Mouse (Mus musculus) adrenal gland, postnatal 36 days (tissue): ENCODE data around the gene Rbbp8nl. TPM values are rescaled to one million over a fixed set of nuclear protein-coding genes. Genes with fewer than 3 reads are reported as not detected.
"Not testable (repeated sequence)": the region's sequence is repeated elsewhere in the genome, so short reads cannot be mapped to it uniquely, and the experiment has no call there.

Experiments used
- DNase-seq, 2 experiments: peaks; one replicate each; pipeline ENCODE4 v3.0.0; 2021; ENCODE audit warnings: mixed read lengths in 1 of 2
- total RNA-seq, 2 experiments: library from RNA; stranded (reverse); gene quantifications; 2 replicates each; pipeline ENCODE4 v1.2.3; 2021

Gene Rbbp8nl
- total RNA-seq, 2 experiments from 2014 or later = not detected

DNA sequence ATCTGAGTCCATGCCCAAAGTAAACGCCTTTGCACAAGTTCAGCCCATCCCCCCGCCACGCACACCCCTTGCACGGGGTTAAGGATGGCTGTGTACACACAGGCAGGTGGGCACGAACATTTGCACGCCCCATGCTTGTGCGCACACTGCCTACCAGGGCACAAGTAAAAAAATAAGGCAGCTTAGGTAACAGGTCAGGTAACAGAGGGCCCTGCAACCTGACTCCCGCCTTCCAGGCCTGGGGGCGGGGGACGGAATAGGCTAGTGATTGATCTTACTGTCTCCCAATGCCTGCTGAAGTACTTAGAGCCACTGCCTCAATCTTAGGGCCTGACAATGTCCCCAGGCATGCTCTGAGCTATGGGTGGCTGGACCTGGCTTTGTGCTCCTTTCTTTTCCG is 713 bp downstream of the Rbbp8nl start:
- DNase-seq = no peak

DNA sequence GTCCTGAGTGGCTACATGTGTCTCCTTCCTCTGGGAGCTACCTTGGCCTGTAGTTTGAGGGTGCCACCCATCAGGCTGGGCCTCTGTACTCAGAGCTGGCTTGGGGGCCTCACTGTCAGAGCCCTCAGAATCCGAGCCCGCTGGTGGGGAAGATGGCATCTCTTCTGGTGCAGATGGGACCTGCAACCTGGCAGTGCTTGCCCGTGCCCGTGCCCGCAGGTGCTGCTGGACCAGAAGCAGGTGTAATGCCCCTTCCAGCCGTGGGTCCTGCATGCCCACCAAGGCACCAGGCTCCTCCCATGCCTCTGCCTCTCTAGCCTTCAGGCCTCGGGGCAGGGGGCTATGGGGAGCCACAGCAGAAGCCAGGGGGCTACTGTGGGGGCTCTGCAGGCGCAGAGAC is 10.4 kb downstream of the Rbbp8nl start:
- DNase-seq = no peak

DNA sequence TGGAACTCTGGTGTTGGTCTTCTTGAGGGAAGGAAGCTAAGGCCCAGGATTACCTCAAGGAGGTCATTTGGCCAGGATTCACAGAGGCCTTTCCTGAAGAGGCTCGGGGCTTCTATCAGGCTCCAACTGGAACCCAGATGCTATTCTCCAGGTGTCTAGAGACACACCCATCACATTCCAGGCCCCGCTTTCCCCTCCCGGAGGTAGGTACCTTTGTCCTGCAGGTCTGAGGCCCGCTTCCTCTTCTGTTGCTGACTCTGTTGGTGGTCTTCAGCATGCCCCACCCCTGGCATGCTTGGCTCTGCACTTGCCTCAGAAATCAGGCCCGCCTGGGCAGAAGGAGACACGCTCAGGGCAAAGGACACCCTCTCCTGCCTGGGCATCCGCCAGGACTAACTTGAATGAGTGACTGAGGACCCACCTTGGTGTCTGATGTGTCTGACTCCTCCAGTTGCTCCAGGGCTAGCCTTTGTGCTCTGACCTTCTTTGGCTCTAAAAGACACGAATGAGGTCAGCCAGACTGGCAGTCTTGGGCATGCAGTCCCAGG is 11.8 kb downstream of the Rbbp8nl start:
- DNase-seq = no peak

DNA sequence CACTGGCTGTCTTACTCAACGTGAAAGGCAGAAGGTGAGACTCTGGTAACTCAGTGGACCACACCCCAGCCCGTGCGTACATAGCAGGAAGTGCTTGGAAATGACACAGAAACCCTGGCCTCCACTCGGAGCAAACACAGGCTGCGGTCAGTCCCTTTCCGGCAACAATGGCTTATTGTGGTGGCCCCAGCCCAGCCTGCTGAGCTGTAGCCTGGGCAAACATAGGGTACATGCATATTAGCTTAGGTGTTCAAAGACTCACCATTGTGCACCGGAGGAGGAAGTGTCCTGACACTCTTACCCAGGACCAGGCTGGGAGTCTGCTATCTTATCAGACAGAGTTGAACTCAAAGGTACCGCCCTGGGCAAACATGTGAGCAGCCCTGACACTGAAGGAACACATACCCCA is 12.8 kb downstream of the Rbbp8nl start:
- no peak for DNase-seq

DNA sequence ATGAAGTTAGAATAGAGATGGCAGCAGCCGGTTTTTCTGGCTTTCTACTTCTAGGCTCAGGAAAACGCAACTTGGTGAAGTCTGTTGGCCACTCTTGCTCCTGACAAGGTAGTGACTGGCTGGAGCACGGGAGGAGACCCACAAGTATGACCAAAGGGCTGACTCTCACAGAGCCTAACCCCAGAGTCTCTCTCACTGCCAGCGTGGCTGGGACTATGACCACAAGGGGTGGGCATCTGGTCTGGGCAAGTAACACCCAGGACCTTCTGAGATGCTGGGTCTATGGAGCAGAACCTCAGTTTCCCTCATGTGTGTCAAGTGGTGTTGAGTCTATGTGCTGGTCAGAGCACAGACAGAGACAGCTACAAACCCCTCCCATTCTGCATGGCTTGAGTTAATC is 13.3 kb downstream of the Rbbp8nl start:
- DNase-seq = no peak

DNA sequence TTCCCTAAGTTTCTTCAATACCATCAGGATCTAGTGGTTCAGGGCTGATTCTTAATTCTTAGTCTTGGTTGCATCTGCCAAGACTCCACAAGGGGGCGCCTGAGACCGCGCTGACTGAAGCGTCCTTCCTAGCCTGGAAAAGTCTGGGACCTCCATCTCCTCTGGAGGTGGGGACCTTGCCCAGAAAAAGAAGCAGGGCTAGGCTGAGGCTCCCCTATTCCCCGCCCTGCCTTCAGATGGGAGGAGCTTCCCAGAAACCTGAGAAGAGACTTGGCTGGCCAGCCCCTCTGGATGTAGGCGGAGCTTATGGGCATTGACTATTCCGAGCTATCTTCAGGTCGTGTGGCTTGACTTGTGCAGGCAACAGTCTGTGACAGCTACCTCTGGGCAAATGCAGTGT is 13.8 kb downstream of the Rbbp8nl start:
- DNase-seq = peak; percentile 77 to 87

DNA sequence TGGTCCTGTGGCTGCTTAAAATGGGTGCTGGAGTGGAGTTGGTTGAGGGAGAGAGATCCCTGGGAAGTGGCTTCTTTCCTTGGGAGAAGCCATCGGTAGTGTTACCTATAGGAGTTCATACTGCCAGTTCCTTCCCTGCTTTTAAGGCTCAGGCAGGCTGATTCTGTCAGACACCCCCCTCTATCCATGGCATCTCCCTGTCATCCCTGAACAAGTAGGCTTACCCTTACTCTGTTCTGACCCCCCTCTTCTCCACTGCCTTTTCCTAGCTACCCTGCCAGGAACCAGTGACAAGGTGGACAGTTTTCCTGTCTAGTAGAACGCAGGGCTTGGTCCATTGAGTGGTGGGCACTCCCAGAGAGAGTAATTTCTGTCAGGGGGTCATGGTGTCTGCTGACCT is 15.2 kb downstream of the Rbbp8nl start:
- DNase-seq = no peak

DNA sequence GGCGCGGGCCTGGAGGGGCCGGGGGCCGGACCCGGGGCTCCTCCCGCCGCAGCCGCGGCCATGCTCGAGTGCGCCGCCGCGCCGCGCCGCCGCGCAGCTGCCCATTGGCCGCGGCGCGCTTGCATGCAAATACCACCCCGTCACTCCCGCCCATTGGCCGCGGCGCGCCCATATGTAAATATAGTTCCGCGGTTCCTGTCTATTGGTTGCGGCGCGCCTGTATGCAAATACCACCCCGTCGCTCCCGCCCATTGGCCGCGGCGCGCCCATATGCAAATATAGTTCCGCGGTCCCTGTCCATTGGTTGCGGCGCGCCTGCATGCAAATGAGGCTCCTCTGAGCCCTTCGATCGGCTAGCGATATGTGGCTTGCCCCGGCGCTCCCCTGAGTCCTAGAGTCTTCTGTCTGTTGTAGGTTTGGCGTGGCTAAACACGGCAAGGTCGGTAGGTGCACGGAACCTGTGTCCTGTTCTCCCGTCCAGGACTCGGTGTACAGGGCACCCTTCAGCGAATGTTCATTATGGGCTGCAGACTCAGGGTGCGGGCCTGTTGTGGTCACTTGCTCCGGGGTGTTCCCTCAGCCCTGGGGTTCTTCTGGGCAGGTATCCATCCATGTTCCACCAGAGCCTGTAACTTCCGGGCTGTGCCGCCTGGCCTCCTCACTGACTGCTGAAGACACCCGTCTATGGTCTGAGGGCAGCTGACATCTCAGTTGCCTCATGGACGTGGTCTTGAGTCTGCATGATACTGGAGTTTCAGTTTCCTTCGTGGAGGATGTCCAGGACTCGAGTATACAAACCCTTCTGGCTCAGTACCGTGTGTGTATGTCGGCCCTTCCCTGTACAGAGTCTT is 16.1 kb downstream of the Rbbp8nl start, which contains the start of gene Cables2:
Cables2 (minus strand) TSS at position 103 of the 851 bp plus-strand sequence.
- DNase-seq = peak; percentile 91 to 95

DNA sequence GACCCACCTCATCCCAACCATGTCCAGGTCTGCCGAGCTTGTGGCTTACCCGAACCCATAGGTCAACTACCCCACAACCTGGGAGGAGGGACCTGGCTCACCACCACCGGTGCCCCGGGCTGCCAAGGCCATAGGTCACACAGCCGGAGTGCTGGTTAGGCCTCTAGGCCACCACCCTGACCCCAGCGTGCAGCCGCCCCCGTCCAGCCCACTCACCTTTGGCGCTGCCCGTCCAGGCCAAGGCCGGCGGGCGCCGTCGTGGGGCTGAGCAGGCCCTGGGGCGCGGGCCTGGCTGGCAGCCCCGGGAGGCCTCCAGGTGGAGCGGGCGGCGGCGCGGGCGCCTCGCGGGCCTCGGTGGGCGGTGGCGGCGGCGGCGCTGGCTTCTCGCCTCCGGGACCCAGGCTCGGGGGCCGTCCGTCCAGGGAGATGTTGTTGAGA is 16.8 kb downstream of the Rbbp8nl start:
- peak in 1 of 2 experiments; percentile 49 for DNase-seq

DNA sequence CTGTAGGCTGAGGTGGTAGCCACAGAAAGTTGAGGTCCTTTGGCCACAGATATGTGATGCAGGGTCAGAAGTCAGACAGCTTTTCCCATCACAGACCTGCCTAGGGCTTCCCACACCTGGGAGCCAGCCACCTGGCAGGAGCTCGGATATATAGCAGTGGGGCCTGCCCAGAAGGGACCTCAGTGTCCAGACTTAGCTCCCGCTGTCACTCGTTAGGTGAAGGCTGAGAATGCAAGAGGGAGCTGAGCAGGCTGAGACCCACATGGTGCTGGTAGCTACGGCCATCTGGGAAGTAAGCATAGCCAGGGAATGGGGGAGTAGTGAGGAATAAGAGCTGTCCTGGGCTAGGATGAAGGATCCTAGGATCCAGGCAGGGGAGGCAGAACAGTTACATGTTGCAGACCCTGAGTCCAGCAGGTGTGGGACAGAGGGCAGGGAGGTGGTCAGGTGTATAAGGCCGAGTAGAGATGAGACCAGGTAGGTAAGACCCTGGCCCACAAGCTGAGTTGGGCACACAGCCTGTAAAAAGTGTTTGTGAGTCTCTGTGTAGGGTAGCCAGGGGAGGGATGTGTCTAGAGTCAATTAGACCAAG is 17.8 kb downstream of the Rbbp8nl start:
- no peak for DNase-seq

DNA sequence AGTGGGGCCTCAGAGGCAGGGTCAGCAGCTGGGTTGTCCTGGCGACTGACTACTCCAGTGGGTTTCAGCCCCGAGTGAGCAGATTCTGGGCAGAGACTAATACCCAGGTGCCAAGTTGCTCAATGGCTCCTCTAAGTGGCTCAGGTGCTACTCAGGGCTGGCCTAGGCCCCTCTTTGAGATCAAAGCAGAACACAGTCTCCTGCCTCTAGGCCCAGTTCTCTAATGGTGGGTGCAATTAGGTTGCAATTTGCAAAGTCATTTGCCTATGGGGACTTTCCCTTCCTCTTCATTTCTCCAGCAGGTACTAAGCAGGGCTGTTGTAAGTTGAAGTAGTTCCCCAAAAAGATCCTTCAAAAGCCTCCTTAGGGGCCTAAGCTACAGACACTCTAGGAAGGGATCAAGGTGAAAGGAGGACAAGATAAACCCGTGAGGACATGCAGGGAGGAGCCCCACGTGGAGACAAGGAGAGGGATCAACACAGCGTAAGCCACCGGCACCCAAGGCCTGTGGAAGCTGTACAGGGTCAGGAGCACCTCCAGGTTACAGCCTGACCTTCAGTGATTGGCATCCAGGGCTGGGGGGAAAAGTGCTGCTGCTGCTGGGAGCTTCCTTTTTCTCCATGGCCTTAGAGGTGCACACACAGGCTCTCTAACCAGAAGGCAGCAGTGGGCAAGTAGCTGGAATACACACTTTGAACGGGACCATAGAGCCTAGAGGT is 19.0 kb downstream of the Rbbp8nl start:
- DNase-seq = no peak

DNA sequence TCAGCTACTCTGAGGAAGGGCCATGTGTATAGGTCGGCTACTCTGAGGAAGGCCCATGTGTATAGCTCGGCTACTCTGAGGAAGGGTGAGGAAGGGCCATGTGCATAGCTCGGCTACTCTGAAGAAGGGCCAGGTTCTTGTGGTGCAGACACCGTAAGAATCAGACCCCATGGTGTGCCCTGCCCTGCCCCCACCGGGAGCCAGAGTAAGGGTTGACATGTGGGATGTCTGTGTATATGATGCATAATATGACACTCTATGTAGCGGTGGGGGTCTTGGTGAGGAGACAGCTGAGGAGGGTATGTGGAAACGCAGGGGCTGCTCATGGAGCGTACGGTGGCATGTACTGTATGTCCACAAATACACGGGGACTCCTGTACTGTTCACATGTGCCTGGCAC is 20.4 kb downstream of the Rbbp8nl start:
- no peak for DNase-seq

DNA sequence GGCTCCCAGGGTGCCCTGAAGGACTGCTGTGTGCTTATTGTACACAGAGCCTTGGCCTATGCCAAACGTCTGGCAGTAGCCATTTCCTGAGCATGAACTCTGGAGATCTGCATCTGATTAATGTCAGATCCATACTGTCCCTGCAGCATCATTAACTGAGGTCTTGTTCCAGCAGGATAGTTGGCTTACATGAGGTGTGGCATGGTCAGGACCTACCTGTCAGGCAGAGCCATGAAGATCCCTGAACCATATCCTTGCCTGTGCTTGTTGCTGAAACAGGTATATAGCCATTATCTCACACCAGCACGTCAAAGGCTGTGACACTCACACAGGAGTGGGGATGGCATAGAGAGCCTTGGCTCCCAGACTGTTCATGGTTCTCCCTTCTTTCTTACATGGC is 21.7 kb downstream of the Rbbp8nl start:
- DNase-seq = no peak

DNA sequence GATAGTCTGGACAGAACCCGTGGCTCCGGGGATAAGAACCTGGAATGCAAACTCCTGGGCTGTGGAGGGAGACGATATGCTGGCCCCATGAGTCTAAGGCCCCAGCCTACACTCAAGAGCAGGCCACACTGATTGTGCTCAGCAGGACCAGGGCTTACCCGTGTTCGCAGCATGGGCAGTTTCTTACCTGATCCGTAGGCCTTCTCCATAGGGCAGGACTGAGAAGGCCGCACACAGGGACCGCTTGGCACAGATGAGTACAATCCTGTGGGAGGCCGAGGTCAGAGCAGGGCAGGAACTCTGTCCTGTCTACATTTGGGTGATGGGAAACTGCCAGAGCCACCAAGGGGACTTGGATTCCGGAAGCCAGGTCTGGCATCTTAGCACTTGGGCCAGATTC is 26.8 kb downstream of the Rbbp8nl start:
- no peak for DNase-seq

DNA sequence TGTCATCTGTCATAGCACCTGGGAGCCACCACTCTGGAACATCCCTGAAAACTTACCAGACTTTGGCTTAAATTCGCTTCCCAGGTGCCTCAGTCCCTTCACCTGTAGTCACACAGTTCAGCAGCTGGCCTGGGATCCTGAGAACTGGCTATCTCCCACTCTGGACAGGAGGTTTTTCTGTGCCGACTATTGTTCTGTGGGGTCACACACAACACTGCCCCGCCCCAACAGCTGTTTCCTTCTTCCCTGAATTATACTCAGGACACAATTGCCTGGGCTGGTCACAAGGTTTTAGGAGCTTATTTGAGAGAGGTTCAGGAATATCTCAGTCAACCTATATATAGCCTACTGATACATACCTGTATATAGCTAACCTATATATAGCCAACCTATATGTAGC is 27.2 kb downstream of the Rbbp8nl start:
- peak in 1 of 2 experiments; percentile 43 for DNase-seq

DNA sequence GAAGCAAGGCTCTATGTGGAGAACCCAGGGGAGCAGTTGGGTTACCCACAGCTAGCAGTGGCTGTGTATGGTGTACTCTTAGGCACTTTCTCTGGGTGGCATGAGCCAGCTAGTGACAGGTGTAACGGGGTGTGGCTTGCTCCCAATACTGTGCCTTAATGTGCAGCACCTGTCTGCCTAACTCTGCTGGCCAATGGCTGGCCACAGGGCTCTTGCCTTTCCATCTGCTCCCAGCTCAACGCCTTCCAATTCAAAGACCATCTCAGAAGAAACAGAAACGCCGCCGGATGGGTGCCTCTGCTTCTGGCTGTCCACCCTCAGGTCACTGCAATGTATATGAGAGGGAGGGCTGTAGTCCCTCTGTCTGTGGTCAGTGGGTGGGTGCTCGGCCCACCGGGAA is 27.8 kb downstream of the Rbbp8nl start:
- DNase-seq = no peak

DNA sequence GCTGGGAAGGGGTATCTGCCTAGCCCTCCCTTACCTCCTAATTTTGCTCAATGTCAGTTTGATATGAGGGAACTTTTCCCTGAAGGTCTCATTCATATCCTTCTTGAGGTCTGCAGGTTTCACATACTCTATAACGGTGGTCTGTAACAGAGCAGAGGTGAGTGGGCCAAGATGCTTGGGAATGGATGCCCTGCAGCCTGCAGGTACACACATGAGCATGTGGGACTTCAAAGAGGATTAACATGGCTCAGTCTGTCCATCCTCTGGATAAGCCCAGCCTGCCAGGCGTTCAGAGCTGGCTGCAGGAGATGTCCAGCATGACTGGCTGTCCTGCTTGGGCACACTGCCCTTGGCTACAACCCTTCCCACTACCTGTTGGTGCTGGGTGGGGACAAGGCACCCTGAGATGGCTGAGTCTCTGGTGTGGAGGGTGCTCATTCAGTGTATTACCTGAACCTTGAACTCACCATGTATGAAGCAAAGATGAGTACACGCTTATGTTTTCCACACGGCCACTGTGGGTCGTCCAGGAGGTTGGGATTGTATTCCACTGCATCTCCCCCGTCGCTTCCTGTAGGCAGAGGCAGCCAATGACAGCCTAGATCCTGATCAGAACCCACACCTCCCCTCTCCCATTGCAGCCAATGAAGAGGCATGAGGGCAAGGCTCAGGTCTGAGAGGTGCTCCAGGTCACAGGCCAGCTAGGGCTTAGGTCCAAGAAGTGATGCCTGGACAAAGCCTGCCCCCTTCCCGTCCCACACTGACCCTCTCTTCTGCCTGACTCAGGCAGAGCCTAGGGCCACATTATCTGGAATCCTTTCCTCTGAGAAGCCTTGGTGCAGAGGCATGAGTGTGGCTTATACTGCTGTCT is 28.8 kb downstream of the Rbbp8nl start:
- no peak for DNase-seq

DNA sequence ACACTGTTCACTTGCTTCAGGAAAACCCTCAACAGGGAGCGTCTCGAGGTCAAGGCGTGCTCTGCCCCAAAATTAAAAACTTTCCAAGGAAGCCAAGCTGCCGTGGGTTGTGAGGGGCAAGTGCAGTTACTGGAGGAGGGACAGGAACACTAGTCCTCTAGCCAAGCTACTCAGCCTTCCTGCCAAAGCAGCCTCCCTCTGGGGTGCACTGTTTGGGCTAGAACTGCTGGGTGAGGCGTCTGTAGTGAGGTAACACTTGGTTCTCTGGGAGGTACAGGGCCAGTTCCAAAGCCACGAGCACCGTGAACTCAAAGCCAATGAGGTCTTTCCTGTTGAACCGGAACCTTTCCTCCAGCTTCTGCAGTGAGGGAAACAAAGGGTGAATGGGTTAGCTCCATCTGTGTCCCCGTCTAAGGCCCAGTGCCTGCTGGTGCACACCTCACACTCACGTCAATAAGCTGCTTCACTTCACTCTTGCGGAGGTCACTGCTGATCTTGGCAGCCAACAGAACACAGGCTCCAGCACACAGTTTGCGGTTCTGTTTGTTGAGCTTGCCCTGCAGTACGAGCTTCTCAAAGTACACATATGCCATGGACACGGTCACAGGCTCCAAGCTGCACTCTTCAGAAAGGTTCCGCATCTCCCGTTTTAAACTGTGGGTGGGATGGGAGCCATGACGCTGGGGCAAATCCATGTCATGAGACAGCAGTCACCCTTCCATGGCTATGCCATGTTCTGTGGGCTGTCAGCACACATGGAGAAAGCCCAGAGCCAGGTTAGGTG is 29.7 kb downstream of the Rbbp8nl start:
- DNase-seq = not testable (repeated sequence)

DNA sequence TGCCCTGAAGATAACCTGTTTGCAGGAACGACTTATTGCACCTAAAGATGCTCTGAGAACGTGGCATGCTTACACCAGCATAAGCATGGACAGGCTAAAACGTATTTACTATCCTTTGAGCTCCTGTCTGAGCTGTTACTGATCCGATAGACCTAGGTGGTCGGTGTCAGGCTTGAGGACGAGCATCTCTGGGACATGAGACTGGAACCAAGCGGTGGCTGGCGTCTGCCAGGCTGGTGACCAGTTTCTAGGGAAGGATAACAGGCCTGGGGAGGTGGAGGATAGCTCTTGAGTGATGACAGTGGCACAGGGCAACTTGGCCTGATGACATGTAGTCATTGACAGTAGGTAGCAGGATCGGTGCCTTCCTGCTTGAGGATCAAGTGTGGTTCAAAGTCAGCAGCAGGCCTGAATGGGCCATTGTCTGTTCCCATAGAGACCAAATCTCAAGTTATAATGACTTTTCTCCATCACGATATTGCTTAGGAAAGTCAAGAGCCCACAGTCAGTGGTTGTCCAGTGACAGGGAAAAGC is 30.7 kb downstream of the Rbbp8nl start:
- DNase-seq = not testable (repeated sequence)
